Mouse (Mus musculus) bone marrow macrophage, adult 2 months (primary cell): Measurements from ENCODE around the gene Prkar2a.

ENCODE experiments used
- CTCF ChIP-seq: IDR thresholded peaks from 2 replicates; pipeline ENCODE4 v1.5.1; 2012; ENCODE audit warnings: low read depth, mild to moderate bottlenecking, low read length, moderate library complexity
- POLR2A ChIP-seq: IDR thresholded peaks from 2 replicates; pipeline ENCODE4 v1.6.1; 2012; ENCODE audit warnings: mild to moderate bottlenecking, low read depth, low read length, borderline replicate concordance

GRCm38 (mm10) chr9:108734626-108735025, 45.5 kb downstream of the Prkar2a start:
- no peak for TF ChIP-seq CTCF
- TF ChIP-seq POLR2A: no peak
